Mouse (Mus musculus): ENCODE results near the gene Uhrf1bp1. TPM values are rescaled to one million over a fixed set of nuclear protein-coding genes. Genes with fewer than 3 reads are reported as not detected.
A peak's percentile ranks its signal among the peaks of the same experiment; 100 is the strongest.

The Uhrf1bp1 gene
- polyA plus RNA-seq, 1 experiment from 2014 or later, result 5.0 TPM

DNA sequence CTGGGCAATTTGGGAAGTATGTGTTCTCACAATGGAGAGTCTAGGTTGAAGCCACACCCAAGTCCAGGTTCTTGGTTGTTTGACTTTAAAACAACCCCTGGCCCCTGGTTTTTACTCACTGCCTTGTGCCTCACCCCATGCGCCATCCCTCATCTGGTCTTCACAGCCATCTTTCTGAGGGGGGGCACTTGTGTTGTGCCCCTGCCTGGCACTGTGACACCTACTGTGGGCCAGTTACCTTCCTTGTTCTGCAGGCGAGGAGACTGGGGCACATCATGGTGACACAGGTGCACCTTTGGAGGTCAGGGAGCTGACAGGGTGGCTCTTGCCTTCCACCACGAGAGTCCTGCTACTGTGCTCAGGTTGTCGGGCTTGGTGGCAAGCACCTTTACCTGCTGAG, 85.9 kb downstream of the Uhrf1bp1 start:
- Histone ChIP-seq H3K27me3 (replicated peaks) (no peaks in the 10 kb centered on the region), H3K9me3 (replicated peaks) (no peaks in the 10 kb centered on the region), H3K4me2 (no peak overlapping the region), H3K36me3 (no peaks in the 10 kb centered on the region), H3K9ac (no peak overlapping the region), H3K4me3 (no peak overlapping the region), H3K4me1 (peaks cover 31% of the 10 kb centered on the region), H3K27ac (no peak overlapping the region)
- WGBS (ENCODE audit: insufficient replicate concordance), result 84% methylated on average over 4 of the region's 4 CpGs
- no peak for ATAC-seq

DNA sequence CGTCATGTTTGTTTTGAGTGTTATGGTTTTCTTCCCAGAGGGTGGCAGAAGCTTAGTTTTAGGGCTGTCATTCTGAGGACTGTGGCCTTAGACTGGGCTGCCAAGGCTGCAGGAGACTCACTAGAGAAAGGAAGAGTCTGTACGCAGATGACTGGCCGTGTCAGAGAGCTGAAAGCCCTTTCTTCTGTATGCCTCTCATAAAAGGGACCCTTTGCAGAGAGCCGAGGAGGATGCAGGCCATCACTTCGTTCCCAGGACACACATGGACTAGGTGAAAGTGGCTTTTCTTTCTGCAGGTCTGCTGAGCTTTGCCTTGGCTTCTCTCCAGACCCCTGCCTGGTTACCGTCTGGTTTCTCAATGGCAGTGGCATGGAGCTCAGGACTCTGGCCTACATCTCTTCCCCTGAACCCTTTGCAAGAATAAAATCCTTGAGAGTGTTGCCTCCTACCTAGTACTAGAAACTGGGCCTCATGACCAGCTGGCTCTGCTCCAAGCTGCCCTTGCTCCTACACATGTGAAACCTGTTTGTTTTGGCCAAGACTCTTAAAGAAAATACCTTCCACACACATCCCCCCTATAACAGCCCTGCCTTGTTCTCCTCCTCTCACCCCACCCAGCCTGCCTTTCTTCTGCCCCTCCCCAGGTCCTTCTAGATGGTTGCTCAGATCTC, 89.4 kb downstream of the Uhrf1bp1 start:
- no peak overlapping the region for H3K9ac ChIP-seq
- H3K27me3 ChIP-seq (replicated peaks), result no peaks in the 10 kb centered on the region
- peak overlapping the region; percentile 45; the same call in 1 of the 2 replicates for H3K27ac ChIP-seq
- no peak overlapping the region for H3K4me3 ChIP-seq
- H3K36me3 ChIP-seq, result no peaks in the 10 kb centered on the region
- ATAC-seq, result no peak
- H3K4me2 ChIP-seq, result no peak overlapping the region
- 0 out of 2 replicates have a peak, but pooled peaks cover 3% of the 10 kb centered on the region for H3K4me1 ChIP-seq
- WGBS (ENCODE audit: insufficient replicate concordance), result 76% methylated on average over 6 of the region's 6 CpGs
- H3K9me3 ChIP-seq (replicated peaks), result no peaks in the 10 kb centered on the region

DNA sequence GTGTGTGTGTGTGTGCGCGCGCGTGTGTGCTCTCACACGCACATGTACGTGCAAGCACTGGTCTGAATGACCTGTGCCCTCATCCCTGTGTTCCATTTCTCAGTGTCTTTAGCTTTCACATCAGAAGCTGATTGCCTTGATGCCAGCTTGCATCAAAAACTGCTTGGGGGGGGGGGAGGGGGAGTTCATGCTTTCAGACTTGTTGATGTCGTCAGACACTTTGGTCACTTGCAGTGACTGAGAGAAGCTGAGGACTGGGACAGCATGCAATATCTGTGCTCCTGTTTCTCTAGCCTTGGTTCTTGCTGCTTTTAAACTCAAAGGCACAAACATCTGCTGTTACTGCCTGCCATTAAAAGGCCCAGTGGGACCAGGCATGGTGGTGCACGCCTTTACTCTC, 90.1 kb downstream of the Uhrf1bp1 start:
- WGBS (ENCODE audit: insufficient replicate concordance), result 81% methylated on average over 8 of the region's 8 CpGs
- no peaks in the 10 kb centered on the region for H3K27me3 ChIP-seq (replicated peaks)
- ATAC-seq, result no peak
- no peaks in the 10 kb centered on the region for H3K36me3 ChIP-seq
- no peaks in the 10 kb centered on the region for H3K4me1 ChIP-seq
- no peaks in the 10 kb centered on the region for H3K9me3 ChIP-seq (replicated peaks)
- H3K4me3 ChIP-seq, result no peak overlapping the region
- no peak overlapping the region for H3K27ac ChIP-seq
- H3K4me2 ChIP-seq, result no peak overlapping the region
- H3K9ac ChIP-seq, result no peak overlapping the region

DNA sequence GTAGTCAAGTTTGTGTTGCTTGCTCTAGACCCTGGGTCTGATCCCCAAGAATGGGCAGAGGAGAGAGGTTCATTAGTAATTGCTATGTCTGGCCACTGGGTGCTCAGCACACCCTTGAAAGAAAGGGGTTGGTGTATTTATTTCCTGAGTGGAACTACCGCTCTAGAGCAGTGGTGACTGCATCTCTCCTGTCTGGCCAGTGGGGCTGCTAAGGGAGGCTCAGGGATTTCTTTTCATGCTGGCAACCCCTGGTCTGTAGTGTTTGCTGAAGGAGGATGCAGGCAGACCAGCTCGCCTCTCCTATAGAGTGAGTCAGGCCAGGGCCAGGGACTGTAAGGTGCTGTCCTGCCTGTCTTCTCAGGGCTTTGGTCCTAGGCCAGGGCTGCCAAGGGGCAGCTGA, 90.9 kb downstream of the Uhrf1bp1 start:
- ATAC-seq, result no peak
- no peaks in the 10 kb centered on the region for H3K27me3 ChIP-seq (replicated peaks)
- H3K4me3 ChIP-seq, result no peak overlapping the region
- H3K4me1 ChIP-seq, result no peaks in the 10 kb centered on the region
- H3K27ac ChIP-seq, result no peak overlapping the region
- 77% methylated on average over 2 of the region's 2 CpGs for WGBS (ENCODE audit: insufficient replicate concordance)
- no peaks in the 10 kb centered on the region for H3K9me3 ChIP-seq (replicated peaks)
- no peaks in the 10 kb centered on the region for H3K36me3 ChIP-seq
- H3K4me2 ChIP-seq, result no peak overlapping the region
- no peak overlapping the region for H3K9ac ChIP-seq

Other genes with a start within 250 kb of the Uhrf1bp1 start
- 51.2 and 53.9 TPM in 2 replicates for gene Nudt3, start 232.9 kb upstream of the Uhrf1bp1 start, polyA plus RNA-seq (2016; fragmentation: Nextera tagmentation; extraction: Ambion mirVana)
- gene RPS10-NUDT3, start 221.2 kb upstream of the Uhrf1bp1 start, polyA plus RNA-seq (2016; fragmentation: Nextera tagmentation; extraction: Ambion mirVana), result not detected in 2 replicates
- 898 and 941 TPM in 2 replicates for gene Rps10, start 219.8 kb upstream of the Uhrf1bp1 start, polyA plus RNA-seq (2016; fragmentation: Nextera tagmentation; extraction: Ambion mirVana)
- 0.20 and 0.48 TPM in 2 replicates for gene Pacsin1, start 200.9 kb upstream of the Uhrf1bp1 start, polyA plus RNA-seq (2016; fragmentation: Nextera tagmentation; extraction: Ambion mirVana)
- gene Spdef, start 127.5 kb upstream of the Uhrf1bp1 start, polyA plus RNA-seq (2016; fragmentation: Nextera tagmentation; extraction: Ambion mirVana), result not detected in 2 replicates
- gene D17Wsu92e, start 35.8 kb upstream of the Uhrf1bp1 start, polyA plus RNA-seq (2016; fragmentation: Nextera tagmentation; extraction: Ambion mirVana), result 17.1 and 19.5 TPM in 2 replicates
- 200 and 212 TPM in 2 replicates for gene Snrpc, start 18.3 kb upstream of the Uhrf1bp1 start, polyA plus RNA-seq (2016; fragmentation: Nextera tagmentation; extraction: Ambion mirVana)
- 6.7 and 7.5 TPM in 2 replicates for gene Anks1, start 52.9 kb downstream of the Uhrf1bp1 start, polyA plus RNA-seq (2016; fragmentation: Nextera tagmentation; extraction: Ambion mirVana)
- gene Taf11, start 53.4 kb downstream of the Uhrf1bp1 start, polyA plus RNA-seq (2016; fragmentation: Nextera tagmentation; extraction: Ambion mirVana), result 36.4 and 40.6 TPM in 2 replicates
- 0.44 and 0.53 TPM in 2 replicates for gene Tcp11, start 224.2 kb downstream of the Uhrf1bp1 start, polyA plus RNA-seq (2016; fragmentation: Nextera tagmentation; extraction: Ambion mirVana)

Measured in liver, embryonic 12.5 days (tissue).